Mouse (Mus musculus) spleen, adult 2 months (tissue): ENCODE measurements around the gene Rtn3.

Experiments
- CTCF ChIP-seq: fragments of 200-500 bp; IDR thresholded peaks from 2 replicates; pipeline ENCODE4 v1.5.1; 2011; ENCODE audit warnings: mild to moderate bottlenecking, inconsistent platforms; ENCODE audit not compliant: insufficient read depth, insufficient read length, insufficient replicate concordance; ENCODE audit errors: extremely low read depth
- POLR2A ChIP-seq: fragments of 200-500 bp; IDR thresholded peaks from 2 replicates; pipeline ENCODE4 v1.6.1; 2011; ENCODE audit warnings: low read depth, low read length, inconsistent platforms

- TF ChIP-seq POLR2A (no peak), CTCF (no peak)
Measured at GRCm38 (mm10) chr19:7438295-7438694, 44.8 kb downstream of the Rtn3 start.
